Mouse (Mus musculus) forebrain, embryonic 14.5 days (tissue): Measurements from ENCODE around the gene Abr. TPM values are rescaled to one million over a fixed set of nuclear protein-coding genes. Genes with fewer than 3 reads are reported as not detected.

ENCODE experiments used
- ATAC-seq: fragments of 200-750 bp; cut with Nextera tagmentation; 2 replicates; pipeline ENCODE4 v1.8.0; 2017; ENCODE audit warnings: mild to moderate bottlenecking, moderate library complexity
- DNase-seq: peaks from one replicate; pipeline ENCODE4 v3.0.0-alpha.2; 2015; ENCODE audit warnings: low spot score
- H3K27ac ChIP-seq: fragments of 300-500 bp; sonication (generic); 2 replicates; pipeline ENCODE4 v1.5.1; 2014; ENCODE audit warnings: low read depth, mild to moderate bottlenecking, control low read depth, low read length, moderate library complexity
- H3K27me3 ChIP-seq: fragments of 300-500 bp; sonication (generic); replicated peaks from 2 replicates; pipeline ENCODE4 v1.6.1; 2014; ENCODE audit warnings: low read length, control low read depth, mixed read lengths; ENCODE audit not compliant: control insufficient read depth, insufficient read depth
- H3K36me3 ChIP-seq: fragments of 300-500 bp; sonication (generic); 2 replicates; pipeline ENCODE4 v1.6.1; 2014; ENCODE audit warnings: low read length, control low read depth; ENCODE audit not compliant: control insufficient read depth, insufficient read depth
- H3K4me1 ChIP-seq: fragments of 300-500 bp; sonication (generic); 2 replicates; pipeline ENCODE4 v1.6.1; 2014; ENCODE audit warnings: antibody characterized with exemption, low read length, control low read depth; ENCODE audit not compliant: control insufficient read depth, insufficient read depth
- H3K4me2 ChIP-seq: fragments of 300-500 bp; sonication (generic); 2 replicates; pipeline ENCODE4 v1.6.1; 2014; ENCODE audit warnings: mild to moderate bottlenecking, control low read depth, low read length
- H3K4me3 ChIP-seq: fragments of 300-500 bp; sonication (generic); 2 replicates; pipeline ENCODE4 v1.5.1; 2014; ENCODE audit warnings: low read depth, low read length, control low read depth
- H3K9ac ChIP-seq: fragments of 300-500 bp; sonication (generic); 2 replicates; pipeline ENCODE4 v1.6.1; 2014; ENCODE audit warnings: mild to moderate bottlenecking, low read length, control low read depth, moderate library complexity
- H3K9me3 ChIP-seq: fragments of 300-500 bp; sonication (generic); replicated peaks from 2 replicates; pipeline ENCODE4 v1.6.1; 2016; ENCODE audit warnings: low read length, control low read depth, mixed read lengths; ENCODE audit not compliant: control insufficient read depth
- WGBS: fragments of 180-500 bp; shearing (Covaris S2); extraction: QIAGEN DNeasy Blood & Tissue Kit; methylation state at CpG from one replicate; pipeline ENCODE4 v1.1.7; 2014; 5-methylcytosine and 5-hydroxymethylcytosine counted together
- polyA plus RNA-seq: library from polyadenylated mRNA; unstranded; fragments of >200 nt; fragmentation: Nextera tagmentation; extraction: Ambion mirVana; gene quantifications from 2 replicates; pipeline ENCODE4 v1.2.1, GENCODE M21; 2014

The Abr gene
- polyA plus RNA-seq, 1 experiment from 2014 or later: 88.8 TPM

DNA sequence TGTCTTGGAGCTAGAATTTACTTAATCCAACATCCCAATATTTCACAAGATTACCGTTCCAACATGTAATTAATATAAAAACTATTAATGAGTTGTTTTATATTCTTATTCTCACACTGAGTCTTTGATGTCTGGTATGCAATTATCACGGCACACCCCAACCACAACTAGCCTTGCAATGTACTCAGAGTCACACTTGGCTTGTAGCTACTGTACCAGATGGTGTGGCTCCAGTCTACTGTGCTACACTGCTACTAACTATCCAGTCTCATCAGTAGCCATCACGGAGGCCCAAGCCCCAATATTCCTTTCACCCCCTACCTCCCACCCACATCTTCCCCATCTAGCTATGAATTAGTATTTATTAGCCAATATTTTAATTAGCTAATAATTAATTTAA, 245.7 kb downstream of the Abr start:
- H3K27me3 ChIP-seq: no peaks in the 10 kb centered on the region
- H3K4me2 ChIP-seq: no peak overlapping the region
- H3K4me1 ChIP-seq: peaks cover 8% of the 10 kb centered on the region; the same call in 1 of the 2 replicates
- H3K9ac ChIP-seq: no peak overlapping the region
- no peak overlapping the region for H3K4me3 ChIP-seq
- WGBS: 61% methylated on average over 3 of the region's 3 CpGs
- no peaks in the 10 kb centered on the region for H3K9me3 ChIP-seq
- DNase-seq (no peak), ATAC-seq (no peak)
- no peak overlapping the region for H3K27ac ChIP-seq
- no peaks in the 10 kb centered on the region for H3K36me3 ChIP-seq

GRCm38 (mm10) chr11:76374491-76375185, 247.5 kb downstream of the Abr start:
- H3K9me3 ChIP-seq: no peaks in the 10 kb centered on the region
- H3K27me3 ChIP-seq: no peaks in the 10 kb centered on the region
- no peak overlapping the region for H3K4me2 ChIP-seq
- H3K4me1 ChIP-seq: peaks cover 2% of the 10 kb centered on the region; the same call in 1 of the 2 replicates
- H3K27ac ChIP-seq: no peak overlapping the region
- H3K36me3 ChIP-seq: no peaks in the 10 kb centered on the region
- no peak for DNase-seq
- whole genome bisulfite sequencing: 72% methylated on average over 17 of the region's 17 CpGs
- no peak overlapping the region for H3K4me3 ChIP-seq
- no peak for ATAC-seq
- H3K9ac ChIP-seq: no peak overlapping the region

- H3K9me3 ChIP-seq: no peaks in the 10 kb centered on the region
- no peak overlapping the region for H3K4me2 ChIP-seq
- DNase-seq (no peak), ATAC-seq (no peak)
- no peaks in the 10 kb centered on the region for H3K36me3 ChIP-seq
- peaks cover 2% of the 10 kb centered on the region; the same call in 1 of the 2 replicates for H3K4me1 ChIP-seq
- no peak overlapping the region for H3K9ac ChIP-seq
- H3K27me3 ChIP-seq: no peaks in the 10 kb centered on the region
- 38% methylated on average over 6 of the region's 6 CpGs for WGBS
- H3K4me3 ChIP-seq: no peak overlapping the region
- H3K27ac ChIP-seq: no peak overlapping the region
Measured at GRCm38 (mm10) chr11:76372534-76372933, 249.6 kb downstream of the Abr start.

DNA sequence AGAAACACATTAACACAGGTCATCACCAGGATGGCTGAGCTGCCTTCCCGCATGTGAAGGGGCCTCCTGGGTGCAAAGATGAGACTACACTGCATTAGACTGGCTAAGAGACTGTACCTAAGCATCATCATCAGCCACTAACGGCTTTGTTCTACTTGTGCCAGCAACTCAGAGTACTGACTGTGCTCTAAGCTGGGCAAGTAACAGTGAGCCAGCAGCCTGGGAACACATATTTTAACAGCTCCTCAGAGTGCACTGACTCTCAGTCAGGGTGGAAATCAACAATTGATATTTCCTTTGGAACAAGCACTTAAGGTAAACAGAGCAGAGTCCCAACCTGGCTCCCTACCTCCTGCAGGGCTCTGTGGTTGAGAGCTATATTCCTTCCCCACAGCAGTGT, 250.0 kb downstream of the Abr start:
- Histone ChIP-seq H3K4me1 (peaks cover 2% of the 10 kb centered on the region; the same call in 1 of the 2 replicates), H3K27ac (no peak overlapping the region), H3K9me3 (no peaks in the 10 kb centered on the region), H3K27me3 (no peaks in the 10 kb centered on the region), H3K9ac (no peak overlapping the region), H3K4me3 (no peak overlapping the region), H3K36me3 (no peaks in the 10 kb centered on the region), H3K4me2 (no peak overlapping the region)
- DNase-seq (no peak), ATAC-seq (no peak)
- 70% methylated on average over 2 of the region's 2 CpGs for WGBS

- H3K9ac ChIP-seq: no peak overlapping the region
- no peak overlapping the region for H3K4me2 ChIP-seq
- DNase-seq (no peak), ATAC-seq (no peak)
- H3K4me3 ChIP-seq: no peak overlapping the region
- no peaks in the 10 kb centered on the region for H3K27me3 ChIP-seq
- H3K4me1 ChIP-seq: peaks cover 2% of the 10 kb centered on the region; the same call in 1 of the 2 replicates
- no peak overlapping the region for H3K27ac ChIP-seq
- H3K9me3 ChIP-seq: no peaks in the 10 kb centered on the region
- H3K36me3 ChIP-seq: no peaks in the 10 kb centered on the region
Measured at GRCm38 (mm10) chr11:76370491-76370890, 251.6 kb downstream of the Abr start.

Other genes starting within 250 kb of the Abr start
- gene Nxn, start 223.2 kb downstream of the Abr start, polyA plus RNA-seq: 19.3 and 21.2 TPM in 2 replicates
- gene Timm22, start 215.4 kb downstream of the Abr start, polyA plus RNA-seq: 125 TPM in 2 replicates
- gene Bhlha9, start 50.2 kb upstream of the Abr start, polyA plus RNA-seq: 0.47 and 0.48 TPM in 2 replicates
- gene Trarg1, start 57.5 kb upstream of the Abr start, polyA plus RNA-seq: 0.23 and 0.31 TPM in 2 replicates
- gene Gosr1, start 141.3 kb upstream of the Abr start, polyA plus RNA-seq: 39.4 and 41.5 TPM in 2 replicates
- 8.0 and 9.8 TPM in 2 replicates for gene Cpd, start 224.7 kb upstream of the Abr start, polyA plus RNA-seq